Mouse (Mus musculus) kidney, adult 2 months (tissue): ENCODE data around the gene AW822073. TPM values are rescaled to one million over a fixed set of nuclear protein-coding genes. Genes with fewer than 3 reads are reported as not detected.
"Not testable (repeated sequence)": the region's sequence is repeated elsewhere in the genome, so short reads cannot be mapped to it uniquely, and the experiment has no call there.

Experiments
- DNase-seq: peaks from one replicate; pipeline ENCODE4 v3.0.0; 2021
- H3K27ac ChIP-seq: fragments of 200-500 bp; 2 replicates; pipeline ENCODE4 v1.5.1; 2012; ENCODE audit warnings: low read depth, low read length, control low read depth, inconsistent platforms; ENCODE audit not compliant: insufficient read depth
- H3K27me3 ChIP-seq: fragments of 200-500 bp; replicated peaks from 2 replicates; pipeline ENCODE4 v1.6.1; 2012; ENCODE audit warnings: mild to moderate bottlenecking, moderate library complexity, low read length, inconsistent platforms; ENCODE audit not compliant: control insufficient read depth, insufficient read depth
- H3K36me3 ChIP-seq: fragments of 200-500 bp; 2 replicates; pipeline ENCODE4 v1.6.1; 2012; ENCODE audit warnings: mild to moderate bottlenecking, moderate library complexity, low read length, inconsistent platforms; ENCODE audit not compliant: control insufficient read depth, insufficient read depth
- H3K4me1 ChIP-seq: fragments of 200-500 bp; 2 replicates; pipeline ENCODE4 v1.6.1; 2011; ENCODE audit warnings: low read length; ENCODE audit not compliant: control insufficient read depth, insufficient read depth
- H3K4me3 ChIP-seq: fragments of 200-500 bp; 2 replicates; pipeline ENCODE4 v1.5.1; 2011; ENCODE audit warnings: mild to moderate bottlenecking, low read depth, low read length, control low read depth; ENCODE audit not compliant: insufficient read depth
- CTCF ChIP-seq: fragments of 200-500 bp; conservative IDR thresholded peaks from 2 replicates; pipeline ENCODE4 v1.5.1; 2011; ENCODE audit warnings: low read depth, mild to moderate bottlenecking, control low read depth, low read length, moderate library complexity, mixed read lengths; ENCODE audit not compliant: insufficient read depth, insufficient read length
- POLR2A ChIP-seq: fragments of 200-500 bp; IDR thresholded peaks from one replicate; pipeline ENCODE4 v1.6.1; 2011; ENCODE audit warnings: low read depth, low read length, control low read depth
- WGBS: fragments of 180-500 bp; shearing (Covaris S2); methylation state at CpG from one replicate; pipeline ENCODE4 v1.1.7; 2018; 5-methylcytosine and 5-hydroxymethylcytosine counted together
- polyA plus RNA-seq: library from polyadenylated mRNA; depleted of rRNA; stranded (reverse); fragments of >200 nt; gene quantifications from 2 replicates; pipeline ENCODE4 v1.2.3, GENCODE M21; 2012

The AW822073 gene
- polyA plus RNA-seq, 1 experiment = not detected

DNA sequence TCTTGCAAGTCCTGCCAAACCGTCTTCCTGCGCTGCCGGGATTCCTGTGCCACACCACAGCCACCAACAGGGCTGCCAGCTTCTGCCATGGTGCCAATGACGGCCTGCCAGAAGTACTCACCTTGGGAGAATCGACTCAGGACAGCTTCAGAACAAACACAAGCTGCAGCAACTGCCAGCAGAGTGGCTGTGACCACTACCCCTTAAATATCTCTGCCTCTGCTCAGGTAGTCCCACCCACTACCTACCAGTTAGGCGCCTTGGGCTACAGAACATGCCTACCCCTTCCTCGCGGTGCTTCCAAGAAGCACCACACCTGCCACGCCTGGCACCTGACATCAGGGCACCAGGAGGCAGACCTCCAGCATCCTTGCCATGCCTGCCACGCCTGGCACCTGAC is 11.9 kb upstream of the AW822073 start, which contains the start of gene Gm4981:
Gene Gm4981, minus strand, starts transcription at position 89 of the 400 bp plus-strand sequence.
- no peaks in the 10 kb centered on the region for H3K27me3 ChIP-seq
- TF ChIP-seq CTCF (no peak), POLR2A (no peak)
- WGBS = 89% methylated on average over 10 of the region's 10 CpGs
- H3K4me3 ChIP-seq = no peak within 1 kb of the TSS
- no peaks in the 10 kb centered on the region for H3K36me3 ChIP-seq
- H3K4me1 ChIP-seq = no peaks in the 10 kb centered on the region
- no peak within 1 kb of the TSS for H3K27ac ChIP-seq
- DNase-seq = no peak

DNA sequence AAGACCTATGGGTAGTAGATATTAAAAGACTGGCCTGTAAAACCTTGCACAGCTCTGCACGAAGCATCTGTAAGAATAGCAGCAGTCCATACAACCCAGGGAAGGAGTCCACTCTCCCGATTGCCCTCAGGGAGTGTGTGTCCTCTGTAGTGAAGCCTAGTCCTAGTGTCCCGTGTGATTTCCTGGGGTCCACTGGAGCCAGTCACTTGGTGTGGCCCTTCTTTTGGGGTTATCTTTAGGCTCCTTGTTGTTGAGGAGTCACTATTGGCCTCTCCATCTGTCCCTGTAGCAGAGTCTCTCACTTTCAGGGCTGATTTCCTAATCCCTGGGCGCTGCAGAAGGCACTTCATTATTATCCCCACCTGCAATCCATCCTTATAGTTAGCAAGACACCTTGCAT is 10.3 kb upstream of the AW822073 start:
- not testable (repeated sequence) for H3K27ac ChIP-seq, H3K27me3 ChIP-seq, H3K36me3 ChIP-seq, H3K4me3 ChIP-seq, H3K4me1 ChIP-seq
- 89% methylated on average over 4 of the region's 4 CpGs for WGBS
- DNase-seq = peak; percentile 32

DNA sequence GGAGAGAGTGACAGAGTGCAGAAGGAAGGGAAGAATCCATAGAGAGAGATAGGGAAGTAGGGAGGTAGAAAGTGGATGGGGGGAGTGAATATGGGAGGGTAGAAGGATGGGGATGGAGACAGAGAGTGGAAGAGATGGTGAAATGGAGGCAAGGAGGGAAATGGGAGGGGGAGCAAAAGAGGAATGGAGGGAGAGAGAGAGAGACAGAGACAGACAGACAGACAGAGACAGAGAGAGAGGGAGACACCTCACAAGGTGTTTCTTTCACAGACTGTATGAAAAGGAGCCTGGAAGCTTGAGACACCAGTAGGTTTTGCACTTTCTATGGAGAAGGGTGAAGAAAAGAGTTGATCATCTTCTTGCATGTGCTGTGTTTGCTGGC is 9.0 kb upstream of the AW822073 start:
- H3K27me3 ChIP-seq, H3K4me3 ChIP-seq, H3K36me3 ChIP-seq, H3K27ac ChIP-seq, H3K4me1 ChIP-seq: not testable (repeated sequence)
- peak; percentile 30 for DNase-seq

DNA sequence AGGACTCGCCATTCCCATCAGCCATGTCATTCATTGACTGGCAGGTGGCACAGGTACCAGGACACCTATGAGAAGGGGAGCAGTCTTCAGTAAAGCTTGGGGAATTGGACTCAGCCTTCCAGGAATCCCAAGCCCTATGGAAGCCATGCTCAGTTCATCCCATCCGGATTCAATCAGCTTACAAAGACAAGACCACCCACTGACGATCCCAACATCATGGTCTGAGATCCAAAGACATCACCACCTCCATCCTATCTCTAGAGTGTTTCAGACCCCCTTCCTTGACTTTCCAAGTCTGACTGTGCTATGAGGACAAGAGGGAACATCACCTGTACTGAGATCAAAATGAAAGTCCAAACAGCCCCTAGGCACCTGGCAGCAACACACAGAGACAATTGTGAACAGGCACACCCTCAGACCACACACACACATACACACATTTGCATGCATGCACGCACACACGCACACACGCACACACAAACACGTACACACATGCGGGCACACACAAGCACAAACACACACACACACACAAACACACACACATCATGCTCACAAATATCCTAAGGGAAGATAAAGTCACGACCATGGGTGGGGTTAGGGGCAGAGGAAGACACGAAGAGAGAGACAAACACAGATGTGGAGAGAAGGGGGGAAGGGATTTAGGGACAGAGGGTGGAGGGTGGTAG is 8.5 kb upstream of the AW822073 start:
- WGBS = 74% methylated on average over 10 of the region's 10 CpGs
- not testable (repeated sequence) for H3K27me3 ChIP-seq, H3K36me3 ChIP-seq, H3K4me3 ChIP-seq, H3K4me1 ChIP-seq, H3K27ac ChIP-seq
- peak; percentile 56 for DNase-seq

DNA sequence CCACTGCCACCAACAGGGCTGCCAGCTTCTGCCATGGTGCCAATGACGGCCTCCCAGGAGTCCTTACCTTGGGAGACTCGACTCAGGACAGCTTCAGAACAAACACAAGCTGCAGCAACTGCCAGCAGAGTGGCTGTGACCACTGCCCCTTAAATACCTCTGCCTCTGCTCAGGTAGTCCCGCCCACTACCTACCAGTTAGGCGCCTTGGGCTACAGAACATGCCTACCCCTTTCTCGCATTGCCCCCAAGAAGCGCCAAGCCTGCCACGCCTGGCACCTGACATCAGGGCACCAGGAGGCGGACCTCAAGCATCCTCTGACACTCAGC is 7.9 kb upstream of the AW822073 start, which contains the start of gene Duxf3:
Gene Duxf3, minus strand, starts transcription at position 35 of the 329 bp plus-strand sequence.
- H3K36me3 ChIP-seq, H3K27ac ChIP-seq, H3K4me1 ChIP-seq, H3K27me3 ChIP-seq, H3K4me3 ChIP-seq: not testable (repeated sequence)
- DNase-seq = peak; percentile 32
- WGBS = 83% methylated on average over 8 of the region's 8 CpGs

DNA sequence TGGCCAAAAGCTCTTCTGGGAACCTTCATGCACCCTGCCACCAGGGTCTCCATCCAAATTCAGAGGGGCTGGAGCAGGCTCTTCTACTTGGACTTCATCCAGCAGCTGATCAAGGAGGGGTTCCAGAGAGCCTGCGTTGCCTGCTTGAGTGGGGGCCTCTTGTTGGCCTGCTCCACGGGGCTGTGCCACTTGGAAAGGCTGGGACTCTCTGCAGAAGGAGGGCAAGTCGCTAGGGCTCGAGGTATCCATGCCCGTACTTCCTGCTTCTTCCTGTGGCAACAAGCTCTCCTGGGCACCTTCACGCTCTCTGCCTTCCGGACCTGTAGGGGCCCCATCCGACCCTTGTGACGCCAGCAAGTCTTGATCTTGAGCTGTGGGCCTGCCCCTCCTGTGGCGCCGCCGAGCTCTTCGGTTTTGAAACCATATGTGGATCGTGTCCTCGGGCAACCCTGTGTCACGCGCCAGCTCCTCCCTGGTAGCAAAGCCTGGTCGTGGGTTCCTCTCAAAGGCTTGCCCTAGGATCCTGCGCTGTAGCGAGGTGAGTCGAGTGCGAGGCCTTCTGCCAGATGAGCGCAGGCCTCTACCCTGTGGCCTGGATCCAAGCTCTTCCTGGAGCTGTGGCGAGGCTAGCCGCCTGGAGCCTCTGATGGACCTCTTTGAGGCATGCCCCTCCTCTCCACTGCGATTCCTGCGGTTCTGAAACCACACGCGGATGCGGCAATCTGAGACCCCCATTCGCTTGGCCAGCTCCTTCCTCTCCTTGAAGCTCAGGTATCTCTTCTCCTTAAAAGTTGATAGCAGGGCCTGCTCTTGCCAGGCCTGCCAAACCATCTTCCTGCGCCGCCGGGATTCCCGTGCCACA is 7.3 kb upstream of the AW822073 start:
- 89% methylated on average over 35 of the region's 35 CpGs for WGBS
- H3K27me3 ChIP-seq, H3K27ac ChIP-seq, H3K4me1 ChIP-seq, H3K4me3 ChIP-seq, H3K36me3 ChIP-seq: not testable (repeated sequence)
- peak; percentile 73 for DNase-seq

DNA sequence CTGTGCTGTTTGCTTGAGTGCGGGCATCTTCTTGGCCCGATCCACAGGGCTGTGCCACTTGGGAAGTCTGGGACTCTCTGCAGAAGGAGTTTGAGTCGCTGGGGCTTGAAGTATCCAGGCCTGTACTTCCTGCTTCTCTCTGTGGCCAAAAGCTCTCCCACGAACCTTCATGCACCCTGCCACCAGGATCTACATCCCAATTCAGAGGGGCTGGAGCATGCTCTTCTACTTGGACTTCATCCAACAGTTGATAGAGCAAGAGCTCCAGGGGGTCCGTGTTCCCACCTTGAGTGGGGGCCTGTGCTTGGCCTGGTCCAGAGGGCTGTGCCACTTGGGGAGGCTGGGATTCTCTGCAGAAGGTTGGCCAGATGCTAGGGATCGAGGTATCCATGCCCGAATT is 6.4 kb upstream of the AW822073 start:
- not testable (repeated sequence) for H3K27me3 ChIP-seq, H3K4me1 ChIP-seq, H3K36me3 ChIP-seq, H3K4me3 ChIP-seq, H3K27ac ChIP-seq
- WGBS = 86% methylated on average over 5 of the region's 7 CpGs
- peak; percentile 57 for DNase-seq

DNA sequence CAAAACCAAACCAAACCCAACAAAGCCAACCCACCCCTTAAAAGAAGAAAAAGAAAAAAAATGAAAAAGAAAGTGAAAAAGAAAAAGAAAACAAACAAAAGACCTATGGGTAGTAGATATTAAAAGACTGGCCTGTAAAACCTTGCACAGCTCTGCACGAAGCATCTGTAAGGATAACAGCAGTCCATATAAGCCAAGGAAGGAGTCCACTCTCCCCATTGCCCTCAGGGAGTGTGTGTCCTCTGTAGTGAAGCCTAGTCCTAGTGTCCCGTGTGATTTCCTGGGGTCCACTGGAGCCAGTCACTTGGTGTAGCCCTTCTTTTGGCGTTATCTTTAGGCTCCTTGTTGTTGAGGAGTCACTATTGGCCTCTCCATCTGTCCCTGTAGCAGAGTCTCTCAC is 5.3 kb upstream of the AW822073 start:
- not testable (repeated sequence) for H3K4me3 ChIP-seq, H3K27me3 ChIP-seq, H3K36me3 ChIP-seq, H3K4me1 ChIP-seq, H3K27ac ChIP-seq
- peak; percentile 33 for DNase-seq
- WGBS = 58% methylated on average over 3 of the region's 3 CpGs

DNA sequence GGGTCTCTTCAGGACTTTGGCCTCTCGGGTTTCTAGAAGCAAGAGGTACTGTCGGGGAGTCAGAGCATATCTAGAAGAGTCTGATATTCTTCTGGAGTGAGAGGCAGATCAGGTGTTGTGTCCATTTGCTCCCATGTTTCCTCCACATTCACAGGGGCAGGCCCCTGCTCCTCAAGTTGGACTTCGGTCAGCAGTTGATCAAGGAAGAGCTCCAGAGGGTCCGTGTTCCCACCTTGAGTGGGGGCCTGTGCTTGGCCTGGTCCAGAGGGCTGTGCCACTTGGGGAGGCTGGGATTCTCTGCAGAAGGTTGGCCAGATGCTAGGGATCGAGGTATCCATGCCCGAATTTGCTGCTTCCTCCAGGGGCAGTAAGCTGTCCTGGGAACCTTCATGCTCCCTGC is 3.1 kb upstream of the AW822073 start:
- not testable (repeated sequence) for H3K27me3 ChIP-seq, H3K36me3 ChIP-seq, H3K27ac ChIP-seq, H3K4me1 ChIP-seq, H3K4me3 ChIP-seq
- peak; percentile 40 for DNase-seq
- WGBS = 81% methylated on average over 2 of the region's 6 CpGs

DNA sequence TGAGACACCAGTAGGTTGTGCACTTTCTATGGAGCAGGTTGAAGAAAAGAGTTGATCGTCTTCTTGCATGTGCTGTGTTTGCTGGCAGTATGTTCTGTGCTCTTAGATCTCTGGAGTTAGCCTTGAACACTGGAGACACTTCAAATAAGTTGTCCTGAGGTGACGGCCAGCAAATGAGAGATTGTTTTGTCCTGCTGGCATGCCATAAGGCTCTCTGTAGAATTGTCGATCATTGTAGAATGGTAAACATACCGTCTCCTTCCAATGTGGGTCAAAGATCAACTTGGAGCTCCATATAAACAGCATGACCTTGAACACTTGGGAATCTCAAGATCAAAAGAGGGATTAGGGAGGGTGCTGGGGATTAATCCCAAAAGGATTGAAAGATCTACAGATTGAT is 1.6 kb upstream of the AW822073 start:
- not testable (repeated sequence) for H3K27me3 ChIP-seq, H3K27ac ChIP-seq, H3K4me1 ChIP-seq, DNase-seq, H3K4me3 ChIP-seq, H3K36me3 ChIP-seq
- 77% methylated on average over 4 of the region's 4 CpGs for WGBS

DNA sequence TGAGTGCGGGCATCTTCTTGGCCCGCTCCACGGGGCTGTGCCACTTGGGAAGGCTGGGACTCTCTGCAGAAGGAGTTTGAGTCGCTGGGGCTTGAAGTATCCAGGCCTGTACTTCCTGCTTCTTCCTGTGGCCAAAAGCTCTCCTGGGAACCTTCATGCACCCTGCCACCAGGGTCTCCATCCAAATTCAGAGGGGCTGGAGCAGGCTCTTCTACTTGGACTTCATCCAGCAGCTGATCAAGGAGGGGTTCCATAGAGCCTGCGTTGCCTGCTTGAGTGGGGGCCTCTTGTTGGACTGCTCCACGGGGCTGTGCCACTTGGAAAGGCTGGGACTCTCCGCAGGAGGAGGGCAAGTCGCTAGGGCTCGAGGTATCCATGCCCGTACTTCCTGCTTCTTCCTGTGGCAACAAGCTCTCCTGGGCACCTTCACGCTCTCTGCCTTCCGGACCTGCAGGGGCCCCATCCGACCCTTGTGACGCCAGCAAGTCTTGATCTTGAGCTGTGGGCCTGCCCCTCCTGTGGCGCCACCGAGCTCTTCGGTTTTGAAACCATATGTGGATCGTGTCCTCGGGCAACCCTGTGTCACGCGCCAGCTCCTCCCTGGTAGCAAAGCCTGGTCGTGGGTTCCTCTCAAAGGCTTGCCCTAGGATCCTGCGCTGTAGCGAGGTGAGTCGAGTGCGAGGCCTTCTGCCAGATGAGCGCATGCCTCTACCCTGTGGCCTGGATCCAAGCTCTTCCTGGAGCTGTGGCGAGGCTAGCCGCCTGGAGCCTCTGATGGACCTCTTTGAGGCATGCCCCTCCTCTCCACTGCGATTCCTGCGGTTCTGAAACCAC is 541 bp downstream of the AW822073 start:
- not testable (repeated sequence) for H3K4me1 ChIP-seq, H3K4me3 ChIP-seq, H3K36me3 ChIP-seq, H3K27ac ChIP-seq, H3K27me3 ChIP-seq
- DNase-seq = peak; percentile 67
- WGBS = 86% methylated on average over 31 of the region's 31 CpGs
